Mouse (Mus musculus): ENCODE results near the gene Atp2b2.

The Atp2b2 gene

GRCm38 (mm10) chr6:113857310-113857873 lies 185.0 kb downstream of the Atp2b2 start:
- DNase-seq (ENCODE audit: low spot score in 2 of 2), result no peak

GRCm38 (mm10) chr6:113856790-113857189 lies 185.6 kb downstream of the Atp2b2 start:
- DNase-seq (ENCODE audit: low spot score in 2 of 2), result peak; percentile 69 to 79

GRCm38 (mm10) chr6:113856095-113856646 lies 186.2 kb downstream of the Atp2b2 start:
- DNase-seq (ENCODE audit: low spot score in 2 of 2), result no peak

GRCm38 (mm10) chr6:113855581-113855980 lies 186.8 kb downstream of the Atp2b2 start:
- no peak for DNase-seq (ENCODE audit: low spot score in 2 of 2)

GRCm38 (mm10) chr6:113852318-113852717 lies 190.1 kb downstream of the Atp2b2 start:
- no peak for DNase-seq (ENCODE audit: low spot score in 2 of 2)

GRCm38 (mm10) chr6:113849819-113850218 lies 192.6 kb downstream of the Atp2b2 start:
- DNase-seq (ENCODE audit: low spot score in 2 of 2), result no peak

GRCm38 (mm10) chr6:113848655-113849054 lies 193.8 kb downstream of the Atp2b2 start:
- DNase-seq (ENCODE audit: low spot score in 2 of 2), result no peak

- no peak for DNase-seq (ENCODE audit: low spot score in 2 of 2)
These were observed 195.3 kb downstream of the Atp2b2 start for GRCm38 (mm10) chr6:113847092-113847491.

- DNase-seq (ENCODE audit: low spot score in 2 of 2), result no peak
These were observed 199.2 kb downstream of the Atp2b2 start for GRCm38 (mm10) chr6:113843248-113843647.

- DNase-seq (ENCODE audit: low spot score in 2 of 2), result no peak
These were observed 203.9 kb downstream of the Atp2b2 start for GRCm38 (mm10) chr6:113838493-113838892.

- no peak for DNase-seq (ENCODE audit: low spot score in 2 of 2)
These were observed 204.7 kb downstream of the Atp2b2 start for GRCm38 (mm10) chr6:113837740-113838139.

- no peak for DNase-seq (ENCODE audit: low spot score in 2 of 2)
These were observed 205.9 kb downstream of the Atp2b2 start for GRCm38 (mm10) chr6:113836545-113836944.

GRCm38 (mm10) chr6:113830463-113830862 lies 211.9 kb downstream of the Atp2b2 start:
- no peak for DNase-seq (ENCODE audit: low spot score in 2 of 2)

GRCm38 (mm10) chr6:113827309-113827708 lies 215.1 kb downstream of the Atp2b2 start:
- peak in 1 of 2 experiments; percentile 38 for DNase-seq (ENCODE audit: low spot score in 2 of 2)

GRCm38 (mm10) chr6:113822417-113822816 lies 220.0 kb downstream of the Atp2b2 start:
- DNase-seq (ENCODE audit: low spot score in 2 of 2), result peak in 1 of 2 experiments; percentile 59

- DNase-seq (ENCODE audit: low spot score in 2 of 2), result no peak
These were observed 225.7 kb downstream of the Atp2b2 start for GRCm38 (mm10) chr6:113816690-113817089.

GRCm38 (mm10) chr6:113811462-113811861 lies 231.0 kb downstream of the Atp2b2 start:
- DNase-seq (ENCODE audit: low spot score in 2 of 2), result no peak

- peak in 1 of 2 experiments; percentile 39 for DNase-seq (ENCODE audit: low spot score in 2 of 2)
These were observed 231.7 kb downstream of the Atp2b2 start for GRCm38 (mm10) chr6:113810667-113811066.

- no peak for DNase-seq (ENCODE audit: low spot score in 2 of 2)
These were observed 236.2 kb downstream of the Atp2b2 start for GRCm38 (mm10) chr6:113806241-113806640.

- peak; percentile 58 to 71 for DNase-seq (ENCODE audit: low spot score in 2 of 2)
These were observed 241.2 kb downstream of the Atp2b2 start for GRCm38 (mm10) chr6:113801233-113801632.

- DNase-seq (ENCODE audit: low spot score in 2 of 2), result no peak
These were observed 242.5 kb downstream of the Atp2b2 start for GRCm38 (mm10) chr6:113799915-113800314.

- DNase-seq (ENCODE audit: low spot score in 2 of 2), result no peak
These were observed 243.1 kb downstream of the Atp2b2 start for GRCm38 (mm10) chr6:113799349-113799748.

GRCm38 (mm10) chr6:113798921-113799320 lies 243.5 kb downstream of the Atp2b2 start:
- DNase-seq (ENCODE audit: low spot score in 2 of 2), result no peak

- DNase-seq (ENCODE audit: low spot score in 2 of 2), result peak; percentile 46 to 53
These were observed 247.1 kb downstream of the Atp2b2 start for GRCm38 (mm10) chr6:113795241-113795702.

Measured in frontal cortex, postnatal 14 days (tissue).